Mouse (Mus musculus) hindbrain, embryonic 15.5 days (tissue): Measurements from ENCODE around the gene Tfap4. TPM values are rescaled to one million over a fixed set of nuclear protein-coding genes. Genes with fewer than 3 reads are reported as not detected.

ENCODE experiments used
- ATAC-seq: fragments of 200-750 bp; cut with Nextera tagmentation; 2 replicates; pipeline ENCODE4 v1.8.0; 2017; ENCODE audit warnings: low read depth, moderate number of reproducible peaks, moderate TSS enrichment; ENCODE audit not compliant: low FRiP score
- H3K27ac ChIP-seq: fragments of 300-500 bp; sonication (generic); replicated peaks from 2 replicates; pipeline ENCODE4 v1.5.1; 2015; ENCODE audit warnings: mild to moderate bottlenecking, inconsistent platforms
- H3K27me3 ChIP-seq: fragments of 300-500 bp; sonication (generic); 2 replicates; pipeline ENCODE4 v1.6.1; 2015; ENCODE audit warnings: control low read depth, inconsistent platforms
- H3K36me3 ChIP-seq: fragments of 300-500 bp; sonication (generic); 2 replicates; pipeline ENCODE4 v1.6.1; 2015; ENCODE audit warnings: control low read depth, inconsistent platforms
- H3K4me1 ChIP-seq: fragments of 300-500 bp; sonication (generic); replicated peaks from 2 replicates; pipeline ENCODE4 v1.6.1; 2015; ENCODE audit warnings: control low read depth, inconsistent platforms
- H3K4me2 ChIP-seq: fragments of 300-500 bp; sonication (generic); 2 replicates; pipeline ENCODE4 v1.6.1; 2015; ENCODE audit warnings: moderate library complexity, mild to moderate bottlenecking, inconsistent platforms
- H3K4me3 ChIP-seq: fragments of 300-500 bp; sonication (generic); 2 replicates; pipeline ENCODE4 v1.5.1; 2015; ENCODE audit warnings: mild to moderate bottlenecking, inconsistent platforms
- H3K9ac ChIP-seq: fragments of 300-500 bp; sonication (generic); 2 replicates; pipeline ENCODE4 v1.6.1; 2015; ENCODE audit warnings: inconsistent platforms
- H3K9me3 ChIP-seq: fragments of 300-500 bp; sonication (generic); 2 replicates; pipeline ENCODE4 v1.6.1; 2016; ENCODE audit warnings: control low read depth, inconsistent platforms
- WGBS: fragments of 180-500 bp; shearing (Covaris S2); methylation state at CpG from one replicate; pipeline ENCODE4 v1.1.7; 2015; 5-methylcytosine and 5-hydroxymethylcytosine counted together
- polyA plus RNA-seq: library from polyadenylated mRNA; unstranded; fragments of >200 nt; fragmentation: Nextera tagmentation; extraction: Ambion mirVana; gene quantifications from 2 replicates; pipeline ENCODE4 v1.2.1, GENCODE M21; 2015

The Tfap4 gene
- polyA plus RNA-seq, 1 experiment from 2014 or later: 8.2 TPM

GRCm38 (mm10) chr16:4598891-4599543 lies 39.4 kb upstream of the Tfap4 start:
- ATAC-seq: no peak
- no peak overlapping the region for H3K4me3 ChIP-seq
- no peaks in the 10 kb centered on the region for H3K36me3 ChIP-seq
- no peaks in the 10 kb centered on the region for H3K27me3 ChIP-seq
- no peak overlapping the region for H3K9ac ChIP-seq
- H3K27ac ChIP-seq: 0 out of 2 replicates have a peak overlapping the region, but pooled peaks have one; percentile 32
- peak overlapping the region; percentile 19; the same call in 1 of the 2 replicates for H3K4me2 ChIP-seq
- H3K9me3 ChIP-seq: no peaks in the 10 kb centered on the region
- peaks cover 68% of the 10 kb centered on the region for H3K4me1 ChIP-seq
- 12% methylated on average over 6 of the region's 6 CpGs for WGBS

GRCm38 (mm10) chr16:4598041-4598440 lies 38.4 kb upstream of the Tfap4 start:
- Histone ChIP-seq H3K4me2 (peak overlapping the region; percentile 24), H3K27ac (no peak overlapping the region), H3K9ac (no peak overlapping the region), H3K4me3 (no peak overlapping the region), H3K9me3 (no peaks in the 10 kb centered on the region), H3K36me3 (no peaks in the 10 kb centered on the region), H3K27me3 (no peaks in the 10 kb centered on the region), H3K4me1 (peaks cover 73% of the 10 kb centered on the region)
- ATAC-seq: no peak
- WGBS: 62% methylated on average over 5 of the region's 5 CpGs

- Histone ChIP-seq H3K4me1 (peaks cover 73% of the 10 kb centered on the region), H3K4me3 (peak overlapping the region; percentile 66; the same call in 1 of the 2 replicates), H3K36me3 (no peaks in the 10 kb centered on the region), H3K9me3 (no peaks in the 10 kb centered on the region), H3K27ac (no peak overlapping the region), H3K9ac (no peak overlapping the region; the same call in 1 of the 2 replicates), H3K4me2 (peak overlapping the region; percentile 95), H3K27me3 (no peaks in the 10 kb centered on the region)
- ATAC-seq: no peak
- WGBS: 59% methylated on average over 7 of the region's 7 CpGs
Measured at GRCm38 (mm10) chr16:4597296-4597695, 37.6 kb upstream of the Tfap4 start.

GRCm38 (mm10) chr16:4596836-4597235 lies 37.2 kb upstream of the Tfap4 start:
- H3K36me3 ChIP-seq: no peaks in the 10 kb centered on the region
- no peaks in the 10 kb centered on the region for H3K9me3 ChIP-seq
- H3K4me3 ChIP-seq: peak overlapping the region; percentile 66
- H3K4me2 ChIP-seq: peak overlapping the region; percentile 95
- 0 out of 2 replicates have a peak overlapping the region, but pooled peaks have one; percentile 6 for H3K9ac ChIP-seq
- 0 out of 2 replicates have a peak overlapping the region, but pooled peaks have one; percentile 91 for H3K27ac ChIP-seq
- ATAC-seq: no peak
- H3K4me1 ChIP-seq: peaks cover 73% of the 10 kb centered on the region
- H3K27me3 ChIP-seq: no peaks in the 10 kb centered on the region
- 29% methylated on average over 2 of the region's 2 CpGs for WGBS

- peaks cover 73% of the 10 kb centered on the region for H3K4me1 ChIP-seq
- no peaks in the 10 kb centered on the region for H3K9me3 ChIP-seq
- peak overlapping the region; percentile 91 for H3K27ac ChIP-seq
- no peak for ATAC-seq
- no peaks in the 10 kb centered on the region for H3K27me3 ChIP-seq
- 6% methylated on average over 3 of the region's 3 CpGs for WGBS
- peak overlapping the region; percentile 95 for H3K4me2 ChIP-seq
- peak overlapping the region; percentile 66 for H3K4me3 ChIP-seq
- H3K36me3 ChIP-seq: no peaks in the 10 kb centered on the region
- H3K9ac ChIP-seq: peak overlapping the region; percentile 83
Measured at GRCm38 (mm10) chr16:4596141-4596728, 36.6 kb upstream of the Tfap4 start.

GRCm38 (mm10) chr16:4595527-4595963 lies 35.9 kb upstream of the Tfap4 start:
- H3K4me1 ChIP-seq: peaks cover 69% of the 10 kb centered on the region
- H3K9ac ChIP-seq: peak overlapping the region; percentile 83
- peak overlapping the region; percentile 66 for H3K4me3 ChIP-seq
- no peaks in the 10 kb centered on the region for H3K9me3 ChIP-seq
- WGBS: 0% methylated on average over 5 of the region's 5 CpGs
- ATAC-seq: peak; percentile 12
- peak overlapping the region; percentile 95 for H3K4me2 ChIP-seq
- H3K27me3 ChIP-seq: no peaks in the 10 kb centered on the region
- H3K36me3 ChIP-seq: 0 out of 2 replicates have a peak, but pooled peaks cover 4% of the 10 kb centered on the region
- peak overlapping the region; percentile 91 for H3K27ac ChIP-seq

GRCm38 (mm10) chr16:4594814-4595526 lies 35.3 kb upstream of the Tfap4 start:
- Histone ChIP-seq H3K4me2 (peak overlapping the region; percentile 95), H3K27me3 (no peaks in the 10 kb centered on the region), H3K36me3 (0 out of 2 replicates have a peak, but pooled peaks cover 7% of the 10 kb centered on the region), H3K9ac (peak overlapping the region; percentile 83), H3K27ac (peak overlapping the region; percentile 91), H3K4me3 (peak overlapping the region; percentile 66), H3K9me3 (no peaks in the 10 kb centered on the region), H3K4me1 (peaks cover 69% of the 10 kb centered on the region)
- ATAC-seq: peak; percentile 14
- WGBS: under 1% methylated on average over 33 of the region's 52 CpGs

- peak; percentile 89 for ATAC-seq
- Histone ChIP-seq H3K4me1 (peaks cover 64% of the 10 kb centered on the region), H3K27ac (peak within 1 kb of the TSS; percentile 91), H3K4me2 (peak within 1 kb of the TSS; percentile 95), H3K36me3 (0 out of 2 replicates have a peak, but pooled peaks cover 7% of the 10 kb centered on the region), H3K27me3 (no peaks in the 10 kb centered on the region), H3K9ac (peak within 1 kb of the TSS; percentile 83), H3K9me3 (no peaks in the 10 kb centered on the region), H3K4me3 (peak within 1 kb of the TSS; percentile 66)
- WGBS: under 1% methylated on average over 25 of the region's 74 CpGs
Measured at GRCm38 (mm10) chr16:4593971-4594813, 34.5 kb upstream of the Tfap4 start, which contains the start of gene Glis2. TSS of gene Glis2 (plus strand) at chr16:4594713.

- H3K4me3 ChIP-seq: peak overlapping the region; percentile 66
- peaks cover 54% of the 10 kb centered on the region for H3K4me1 ChIP-seq
- peak overlapping the region; percentile 91 for H3K27ac ChIP-seq
- WGBS: 10% methylated on average over 32 of the region's 32 CpGs
- H3K4me2 ChIP-seq: peak overlapping the region; percentile 95
- no peaks in the 10 kb centered on the region for H3K9me3 ChIP-seq
- H3K27me3 ChIP-seq: no peaks in the 10 kb centered on the region
- no peak for ATAC-seq
- H3K36me3 ChIP-seq: 0 out of 2 replicates have a peak, but pooled peaks cover 7% of the 10 kb centered on the region
- H3K9ac ChIP-seq: peak overlapping the region; percentile 83
Measured at GRCm38 (mm10) chr16:4592909-4593875, 33.5 kb upstream of the Tfap4 start.

GRCm38 (mm10) chr16:4590236-4590635 lies 30.6 kb upstream of the Tfap4 start:
- no peak for ATAC-seq
- Histone ChIP-seq H3K4me1 (peaks cover 40% of the 10 kb centered on the region), H3K36me3 (0 out of 2 replicates have a peak, but pooled peaks cover 7% of the 10 kb centered on the region), H3K9ac (no peak overlapping the region), H3K27me3 (no peaks in the 10 kb centered on the region), H3K9me3 (no peaks in the 10 kb centered on the region), H3K4me2 (no peak overlapping the region), H3K27ac (no peak overlapping the region), H3K4me3 (no peak overlapping the region)
- WGBS: 93% methylated on average over 9 of the region's 9 CpGs
